Mouse (Mus musculus) hindbrain, postnatal 0 days (tissue): Measurements from ENCODE around the gene Cers6. TPM values are rescaled to one million over a fixed set of nuclear protein-coding genes. Genes with fewer than 3 reads are reported as not detected.

ENCODE experiments used
- ATAC-seq: fragments of 200-750 bp; cut with Nextera tagmentation; 2 replicates; pipeline ENCODE4 v1.8.0; 2017; ENCODE audit warnings: mild to moderate bottlenecking, moderate TSS enrichment, moderate library complexity
- DNase-seq: peaks from one replicate; pipeline ENCODE4 v3.0.0-alpha.2; 2015; ENCODE audit warnings: low spot score
- H3K27ac ChIP-seq: fragments of 300-500 bp; sonication (generic); 2 replicates; pipeline ENCODE4 v1.5.1; 2014; ENCODE audit warnings: mild to moderate bottlenecking
- H3K27me3 ChIP-seq: fragments of 300-500 bp; sonication (generic); 2 replicates; pipeline ENCODE4 v1.6.1; 2014; ENCODE audit warnings: low read length, mixed read lengths; ENCODE audit not compliant: insufficient read depth
- H3K36me3 ChIP-seq: fragments of 300-500 bp; sonication (generic); 2 replicates; pipeline ENCODE4 v1.6.1; 2014; ENCODE audit warnings: low read length, mixed read lengths; ENCODE audit not compliant: insufficient read depth
- H3K4me1 ChIP-seq: fragments of 300-500 bp; sonication (generic); 2 replicates; pipeline ENCODE4 v1.6.1; 2014; ENCODE audit warnings: antibody characterized with exemption, low read length, mixed read lengths; ENCODE audit not compliant: insufficient read depth
- H3K4me2 ChIP-seq: fragments of 300-500 bp; sonication (generic); 2 replicates; pipeline ENCODE4 v1.6.1; 2014; ENCODE audit warnings: low read depth, mild to moderate bottlenecking, low read length, moderate library complexity, mixed read lengths
- H3K4me3 ChIP-seq: fragments of 300-500 bp; sonication (generic); 2 replicates; pipeline ENCODE4 v1.5.1; 2014; ENCODE audit warnings: low read length
- H3K9ac ChIP-seq: fragments of 300-500 bp; sonication (generic); replicated peaks from 2 replicates; pipeline ENCODE4 v1.6.1; 2014; ENCODE audit warnings: mild to moderate bottlenecking, low read length, moderate library complexity, mixed read lengths
- H3K9me3 ChIP-seq: fragments of 300-500 bp; sonication (generic); 2 replicates; pipeline ENCODE4 v1.6.1; 2016; ENCODE audit warnings: low read length, mixed read lengths
- CTCF ChIP-seq: IDR thresholded peaks from 2 replicates; pipeline ENCODE4 v1.5.1; 2016; ENCODE audit warnings: antibody characterized with exemption, control low read depth, low read depth
- WGBS: fragments of 180-500 bp; shearing (Covaris S2); extraction: QIAGEN DNeasy Blood & Tissue Kit; methylation state at CpG from one replicate; pipeline ENCODE4 v1.1.7; 2014; 5-methylcytosine and 5-hydroxymethylcytosine counted together
- polyA plus RNA-seq: library from polyadenylated mRNA; unstranded; fragments of >200 nt; fragmentation: Nextera tagmentation; extraction: Ambion mirVana; gene quantifications from 2 replicates; pipeline ENCODE4 v1.2.1, GENCODE M21; 2015
- total RNA-seq: library from RNA; depleted of rRNA; stranded (reverse); fragments of >200 nt; gene quantifications from 2 replicates; pipeline ENCODE4 v1.2.3, GENCODE M21; 2014

The Cers6 gene
- total and polyA plus RNA-seq, 2 experiments from 2014 or later: 25.8 to 58.7 TPM

GRCm38 (mm10) chr2:68949728-68950127 lies 88.5 kb downstream of the Cers6 start:
- 86% methylated on average over 5 of the region's 5 CpGs for WGBS
- H3K9ac ChIP-seq: no peak overlapping the region
- H3K36me3 ChIP-seq: no peaks in the 10 kb centered on the region
- ATAC-seq: no peak
- H3K4me1 ChIP-seq: no peaks in the 10 kb centered on the region
- no peak for DNase-seq
- H3K4me2 ChIP-seq: no peak overlapping the region
- no peak overlapping the region for H3K27ac ChIP-seq
- H3K27me3 ChIP-seq: no peaks in the 10 kb centered on the region
- no peak overlapping the region for H3K4me3 ChIP-seq
- TF ChIP-seq CTCF: no peak
- no peaks in the 10 kb centered on the region for H3K9me3 ChIP-seq

DNA sequence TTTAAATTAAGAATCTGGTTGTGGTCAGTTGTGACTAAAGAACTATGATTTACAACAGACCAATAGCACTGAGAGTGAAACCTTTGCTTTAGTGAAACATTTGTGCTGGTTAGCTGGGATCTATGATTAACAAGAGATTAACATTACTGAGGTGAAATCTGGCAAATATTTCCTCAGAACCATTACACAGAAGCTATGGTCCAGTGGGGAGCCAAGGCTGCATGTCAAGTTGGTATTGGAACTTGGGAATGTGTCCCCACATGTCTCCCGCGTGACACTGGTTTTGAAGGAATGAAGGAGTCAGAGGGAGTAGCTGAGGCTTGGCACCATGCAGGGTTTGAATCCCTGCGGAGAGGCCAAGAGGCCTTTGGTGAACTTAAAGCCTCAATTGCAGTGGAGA lies 90.5 kb downstream of the Cers6 start:
- Histone ChIP-seq H3K4me3 (no peak overlapping the region), H3K4me1 (no peaks in the 10 kb centered on the region), H3K27me3 (no peaks in the 10 kb centered on the region), H3K4me2 (no peak overlapping the region), H3K9ac (no peak overlapping the region), H3K9me3 (no peaks in the 10 kb centered on the region), H3K36me3 (no peaks in the 10 kb centered on the region), H3K27ac (no peak overlapping the region)
- ATAC-seq (no peak), DNase-seq (no peak)
- no peak for TF ChIP-seq CTCF
- 87% methylated on average over 3 of the region's 3 CpGs for WGBS

- TF ChIP-seq CTCF: no peak
- Histone ChIP-seq H3K4me1 (0 out of 2 replicates have a peak, but pooled peaks cover 5% of the 10 kb centered on the region), H3K4me3 (no peak overlapping the region), H3K27me3 (no peaks in the 10 kb centered on the region), H3K27ac (no peak overlapping the region), H3K9ac (no peak overlapping the region), H3K9me3 (no peaks in the 10 kb centered on the region), H3K4me2 (no peak overlapping the region), H3K36me3 (no peaks in the 10 kb centered on the region)
- 64% methylated on average over 2 of the region's 2 CpGs for WGBS
- DNase-seq (no peak), ATAC-seq (no peak)
Measured at GRCm38 (mm10) chr2:68953688-68954087, 92.4 kb downstream of the Cers6 start.

DNA sequence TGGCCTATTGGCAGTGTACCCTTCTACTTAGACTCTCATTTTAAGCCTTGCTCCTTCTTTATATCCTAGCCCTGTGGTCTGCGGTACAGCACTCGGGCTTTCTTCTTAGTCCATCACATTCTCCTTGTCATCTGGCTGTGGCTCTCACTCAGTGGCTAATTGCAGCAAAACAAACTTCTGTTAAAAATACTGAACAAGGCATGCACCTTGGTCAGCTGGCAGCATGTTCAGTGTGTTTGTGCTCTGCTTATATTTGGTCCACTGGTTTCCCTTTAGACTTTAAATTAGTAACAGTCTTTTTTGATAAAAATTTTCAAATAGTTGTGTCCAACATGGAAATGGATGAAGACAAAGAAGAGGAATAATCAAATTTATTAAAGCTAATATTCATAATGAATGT lies 94.3 kb downstream of the Cers6 start:
- Histone ChIP-seq H3K4me2 (no peak overlapping the region), H3K4me1 (0 out of 2 replicates have a peak, but pooled peaks cover 5% of the 10 kb centered on the region), H3K9me3 (no peaks in the 10 kb centered on the region), H3K4me3 (no peak overlapping the region), H3K36me3 (no peaks in the 10 kb centered on the region), H3K27me3 (no peaks in the 10 kb centered on the region), H3K27ac (no peak overlapping the region), H3K9ac (no peak overlapping the region)
- DNase-seq (no peak), ATAC-seq (no peak)
- WGBS: 95% methylated on average over 2 of the region's 2 CpGs
- TF ChIP-seq CTCF: no peak

- Histone ChIP-seq H3K4me3 (no peak overlapping the region), H3K4me2 (no peak overlapping the region), H3K9ac (no peak overlapping the region), H3K27ac (no peak overlapping the region), H3K4me1 (0 out of 2 replicates have a peak, but pooled peaks cover 5% of the 10 kb centered on the region), H3K27me3 (no peaks in the 10 kb centered on the region), H3K9me3 (no peaks in the 10 kb centered on the region), H3K36me3 (no peaks in the 10 kb centered on the region)
- no peak for TF ChIP-seq CTCF
- WGBS: 97% methylated on average over 3 of the region's 3 CpGs
- ATAC-seq (no peak), DNase-seq (no peak)
Measured at GRCm38 (mm10) chr2:68956146-68956545, 94.9 kb downstream of the Cers6 start.

DNA sequence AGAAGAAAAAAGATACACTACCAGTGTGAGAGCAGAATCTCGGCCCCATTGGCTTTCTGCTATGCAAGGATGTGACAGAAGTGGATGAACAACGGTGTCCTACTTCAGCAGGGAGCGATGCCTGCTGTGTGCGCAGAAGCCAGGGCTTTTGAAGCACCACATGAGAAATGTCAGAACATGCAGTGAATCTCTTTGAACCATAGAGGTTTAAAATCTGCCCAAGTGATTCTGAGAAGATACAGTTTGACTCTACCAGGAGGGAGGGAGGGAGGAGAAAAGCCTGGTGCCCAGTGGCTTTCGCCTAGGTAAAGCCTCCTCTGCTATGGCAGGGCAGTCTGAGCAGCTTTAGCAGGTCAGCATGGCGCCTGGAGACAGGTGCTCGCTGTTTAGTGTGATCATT lies 96.6 kb downstream of the Cers6 start:
- no peak overlapping the region for H3K4me3 ChIP-seq
- H3K9ac ChIP-seq: no peak overlapping the region
- ATAC-seq (peak; percentile 72), DNase-seq (peak; percentile 24)
- WGBS: 62% methylated on average over 7 of the region's 7 CpGs
- no peaks in the 10 kb centered on the region for H3K9me3 ChIP-seq
- no peaks in the 10 kb centered on the region for H3K27me3 ChIP-seq
- H3K4me1 ChIP-seq: 0 out of 2 replicates have a peak, but pooled peaks cover 5% of the 10 kb centered on the region
- H3K36me3 ChIP-seq: no peaks in the 10 kb centered on the region
- H3K4me2 ChIP-seq: no peak overlapping the region
- peak overlapping the region; percentile 32; the same call in 1 of the 2 replicates for H3K27ac ChIP-seq
- no peak for TF ChIP-seq CTCF

- Histone ChIP-seq H3K4me1 (0 out of 2 replicates have a peak, but pooled peaks cover 5% of the 10 kb centered on the region), H3K27me3 (no peaks in the 10 kb centered on the region), H3K4me3 (no peak overlapping the region), H3K9ac (no peak overlapping the region), H3K9me3 (no peaks in the 10 kb centered on the region), H3K27ac (no peak overlapping the region), H3K4me2 (no peak overlapping the region), H3K36me3 (no peaks in the 10 kb centered on the region)
- TF ChIP-seq CTCF: no peak
- 93% methylated on average over 4 of the region's 4 CpGs for WGBS
- DNase-seq (no peak), ATAC-seq (no peak)
Measured at GRCm38 (mm10) chr2:68959573-68959972, 98.3 kb downstream of the Cers6 start.
